Mouse (Mus musculus) liver, adult 2 months (tissue): ENCODE data around the gene Pde3b.

Source experiments
- CTCF ChIP-seq: fragments of 200-500 bp; IDR thresholded peaks from 2 replicates; pipeline ENCODE4 v1.5.1; 2011; ENCODE audit warnings: low read depth, low read length, control low read depth
- POLR2A ChIP-seq: fragments of 200-500 bp; IDR thresholded peaks from 2 replicates; pipeline ENCODE4 v1.6.1; 2011; ENCODE audit warnings: low read length, control low read depth; ENCODE audit not compliant: insufficient read depth; ENCODE audit errors: extremely low read depth

- TF ChIP-seq CTCF, result no peak
- no peak for TF ChIP-seq POLR2A
Observed at GRCm38 (mm10) chr7:114478901-114479300, 63.8 kb downstream of the Pde3b start.
